Mouse (Mus musculus): ENCODE measurements around the gene Laptm5. TPM values are rescaled to one million over a fixed set of nuclear protein-coding genes. Genes with fewer than 3 reads are reported as not detected.
A peak's percentile ranks its signal among the peaks of the same experiment; 100 is the strongest.

The Laptm5 gene
- total and polyA plus RNA-seq, 3 experiments = 101 to 696 (median 234) TPM

DNA sequence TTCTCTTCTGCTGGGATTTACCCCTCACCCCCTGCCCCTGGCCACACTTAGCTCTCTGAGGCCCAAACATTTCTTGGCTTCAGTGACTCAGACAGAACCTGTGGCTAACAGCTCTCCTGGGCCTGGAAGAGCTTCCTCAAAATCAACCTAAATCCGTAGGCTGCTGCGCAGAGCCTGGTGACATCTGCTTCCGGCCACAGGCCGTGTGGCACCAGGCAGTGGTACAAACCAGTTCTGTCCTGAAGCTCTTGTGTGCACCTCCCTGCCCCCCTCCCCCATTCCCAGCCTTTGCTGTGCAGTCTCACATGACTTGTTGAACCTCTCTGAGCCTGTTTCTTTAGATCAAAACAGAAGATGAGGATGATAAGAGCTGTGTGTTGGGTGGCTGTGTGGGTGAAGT, 1.1 kb downstream of the Laptm5 start (continued):
- TF ChIP-seq BHLHE40 (IDR thresholded peaks at IDR 0.05; ENCODE audit: borderline replicate concordance, low read depth, low read length) = peak; percentile 85
- no peak for TF ChIP-seq ZMIZ1 (IDR thresholded peaks at IDR 0.05; ENCODE audit: low read depth, low read length)

DNA sequence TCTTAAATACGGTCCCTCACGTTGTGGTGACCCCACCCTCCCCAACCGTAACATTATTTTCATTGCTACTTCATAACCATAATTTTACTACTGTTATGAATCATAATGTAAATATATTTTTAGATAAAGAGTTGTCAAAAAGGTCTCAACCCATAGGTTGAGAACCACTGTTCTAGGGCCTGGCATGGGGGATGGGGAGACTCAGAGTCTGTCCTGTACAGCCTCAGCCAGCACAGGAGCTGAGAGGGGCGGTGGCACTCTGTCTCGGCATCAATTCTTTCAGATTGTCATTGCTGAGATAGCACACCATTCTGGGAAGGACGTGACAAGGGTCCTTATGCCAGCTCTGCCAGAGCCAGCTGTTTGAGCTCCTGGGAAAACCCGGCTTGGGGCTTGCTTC, 1.6 kb downstream of the Laptm5 start:
- H3K4me3 ChIP-seq (ENCODE audit: control insufficient read depth in 1 of 2, insufficient read depth in 1 of 2, low read depth in 2 of 2, low read length in 2 of 2) = peak overlapping the region; percentile 68 to 96
- H3K9ac ChIP-seq (ENCODE audit: control insufficient read depth, low read depth, low read length, poor library complexity, severe bottlenecking) = peak overlapping the region; percentile 96
- TF ChIP-seq ZKSCAN1 (IDR thresholded peaks at IDR 0.05; ENCODE audit: low read depth, low read length) (no peak), MXI1 (IDR thresholded peaks at IDR 0.05; ENCODE audit: low read depth, low read length) (peak; percentile 8; the same call in 1 of the 2 replicates)
- peak overlapping the region; percentile 96 for H3K27ac ChIP-seq (ENCODE audit: control insufficient read depth, low read depth, low read length)
- peaks cover 0 to 59% of the 10 kb centered on the region in 2 experiments; a peak in 2 of 4 replicates for H3K36me3 ChIP-seq (ENCODE audit: control insufficient read depth in 1 of 2, insufficient read depth in 2 of 2, low read length in 2 of 2)
- peak; percentile 35 for DNase-seq (ENCODE audit: low read depth, low spot score)
- H3K79me2 ChIP-seq (ENCODE audit: control insufficient read depth, insufficient read depth, low read length, poor library complexity) = peaks cover 50% of the 10 kb centered on the region
- peaks cover 20 to 66% of the 10 kb centered on the region in 2 experiments for H3K4me1 ChIP-seq (ENCODE audit: control insufficient read depth in 1 of 2, insufficient read depth in 2 of 2, low read length in 2 of 2)
- no peaks in the 10 kb centered on the region for H3K27me3 ChIP-seq (ENCODE audit: control insufficient read depth in 1 of 2, insufficient read depth in 2 of 2, low read length in 2 of 2)
- no peaks in the 10 kb centered on the region for H3K9me3 ChIP-seq (replicated peaks; ENCODE audit: insufficient read depth, low read length)

DNA sequence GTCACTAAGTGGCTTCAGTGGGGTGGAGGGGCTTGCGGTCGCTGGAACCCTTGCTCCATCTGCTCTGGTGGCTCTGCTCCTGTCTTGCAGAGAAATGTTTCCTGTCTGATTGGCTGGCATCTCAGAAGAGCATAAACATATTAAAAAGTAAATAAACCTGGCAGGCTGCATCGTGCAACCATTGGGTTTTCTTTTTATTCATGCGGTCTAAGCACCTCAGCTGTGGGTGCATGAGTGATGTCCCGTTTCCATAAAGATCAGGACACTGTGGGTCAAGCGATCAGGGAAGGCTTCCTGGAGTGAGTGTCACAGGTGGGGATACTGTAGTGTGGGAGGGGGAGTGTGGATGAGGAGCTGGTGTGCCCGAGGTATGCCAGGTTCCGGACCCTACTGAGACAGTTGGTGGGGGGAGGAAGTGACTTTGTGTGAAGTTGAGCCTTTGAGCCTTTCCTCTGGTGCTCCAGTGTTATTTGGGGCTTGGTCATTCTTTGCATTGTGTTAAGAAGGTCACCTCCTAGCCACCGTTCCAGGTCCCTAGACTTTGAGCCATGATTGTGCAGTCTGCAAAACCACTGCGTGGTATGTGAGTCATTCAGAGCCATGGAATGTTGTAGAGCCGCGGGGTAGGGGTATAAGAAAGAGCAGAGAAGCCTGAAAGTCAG, 2.2 kb downstream of the Laptm5 start:
- peak overlapping the region; percentile 96 for H3K9ac ChIP-seq (ENCODE audit: control insufficient read depth, low read depth, low read length, poor library complexity, severe bottlenecking)
- no peak overlapping the region for H3K27ac ChIP-seq (ENCODE audit: control insufficient read depth, low read depth, low read length)
- peak overlapping the region in 1 of 2 experiments; percentile 96; a peak in 3 of 4 replicates for H3K4me3 ChIP-seq (ENCODE audit: control insufficient read depth in 1 of 2, insufficient read depth in 1 of 2, low read depth in 2 of 2, low read length in 2 of 2)
- H3K79me2 ChIP-seq (ENCODE audit: control insufficient read depth, insufficient read depth, low read length, poor library complexity) = peaks cover 51% of the 10 kb centered on the region
- peaks cover 0 to 58% of the 10 kb centered on the region in 2 experiments; a peak in 2 of 4 replicates for H3K36me3 ChIP-seq (ENCODE audit: control insufficient read depth in 1 of 2, insufficient read depth in 2 of 2, low read length in 2 of 2)
- H3K27me3 ChIP-seq (ENCODE audit: control insufficient read depth in 1 of 2, insufficient read depth in 2 of 2, low read length in 2 of 2) = no peaks in the 10 kb centered on the region
- peaks cover 20 to 65% of the 10 kb centered on the region in 2 experiments for H3K4me1 ChIP-seq (ENCODE audit: control insufficient read depth in 1 of 2, insufficient read depth in 2 of 2, low read length in 2 of 2)
- H3K9me3 ChIP-seq (replicated peaks; ENCODE audit: insufficient read depth, low read length) = no peaks in the 10 kb centered on the region
- no peak for DNase-seq (ENCODE audit: low read depth, low spot score)
- no peak for TF ChIP-seq USF2 (IDR thresholded peaks at IDR 0.05; ENCODE audit: borderline replicate concordance in 1 of 2, insufficient read depth in 1 of 2, low read depth in 1 of 2, low read length in 2 of 2)

DNA sequence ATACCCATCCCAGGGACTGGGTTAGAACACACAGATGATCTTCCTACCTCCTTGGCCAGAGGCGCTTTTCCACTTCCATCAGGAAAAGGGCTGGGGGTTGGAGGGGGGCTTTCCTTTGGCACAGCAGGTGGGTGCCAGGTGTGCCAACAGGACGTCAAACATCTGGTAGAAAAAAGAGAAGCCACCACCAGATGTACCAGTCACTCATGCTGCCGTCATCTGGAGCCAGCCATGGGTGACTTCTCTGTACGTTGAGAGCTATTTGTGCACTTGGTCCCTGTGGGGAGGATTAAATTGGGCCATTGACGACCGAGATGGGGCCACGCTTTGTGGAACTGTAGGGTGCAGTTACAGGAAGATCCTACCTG, 2.7 kb downstream of the Laptm5 start:
- no peak overlapping the region for H3K27ac ChIP-seq (ENCODE audit: control insufficient read depth, low read depth, low read length)
- DNase-seq (ENCODE audit: low read depth, low spot score) = no peak
- H3K79me2 ChIP-seq (ENCODE audit: control insufficient read depth, insufficient read depth, low read length, poor library complexity) = peaks cover 53% of the 10 kb centered on the region
- H3K36me3 ChIP-seq (ENCODE audit: control insufficient read depth in 1 of 2, insufficient read depth in 2 of 2, low read length in 2 of 2) = peaks cover 0 to 60% of the 10 kb centered on the region in 2 experiments; a peak in 2 of 4 replicates
- no peaks in the 10 kb centered on the region for H3K27me3 ChIP-seq (ENCODE audit: control insufficient read depth in 1 of 2, insufficient read depth in 2 of 2, low read length in 2 of 2)
- TF ChIP-seq TAL1 (IDR thresholded peaks at IDR 0.05; ENCODE audit: low read length) (no peak), RAD21 (IDR thresholded peaks at IDR 0.05; ENCODE audit: low read depth, low read length) (no peak), HCFC1 (IDR thresholded peaks at IDR 0.05; ENCODE audit: low read depth, low read length) (no peak), TCF12 (IDR thresholded peaks at IDR 0.05; ENCODE audit: low read depth, low read length) (no peak), ZMIZ1 (IDR thresholded peaks at IDR 0.05; ENCODE audit: low read depth, low read length) (no peak), CHD2 (IDR thresholded peaks at IDR 0.05; ENCODE audit: low read length) (no peak), NRF1 (IDR thresholded peaks at IDR 0.05; ENCODE audit: insufficient read depth, low read depth, low read length, poor library complexity, severe bottlenecking) (no peak), POLR2AphosphoS5 (IDR thresholded peaks at IDR 0.05; ENCODE audit: borderline replicate concordance, low read depth, low read length) (no peak), EP300 (IDR thresholded peaks at IDR 0.05; ENCODE audit: low read depth in 1 of 2, low read length in 2 of 2) (no peak), SIN3A (IDR thresholded peaks at IDR 0.05; ENCODE audit: low read length) (no peak), KAT2A (conservative IDR thresholded peaks at IDR 0.05; ENCODE audit: low read depth, low read length) (no peak), MYB (IDR thresholded peaks at IDR 0.05; ENCODE audit: low read depth, low read length) (no peak), POLR2AphosphoS2 (IDR thresholded peaks at IDR 0.05; ENCODE audit: low read length) (no peak), USF2 (IDR thresholded peaks at IDR 0.05; ENCODE audit: borderline replicate concordance in 1 of 2, insufficient read depth in 1 of 2, low read depth in 1 of 2, low read length in 2 of 2) (no peak), MAFK (IDR thresholded peaks at IDR 0.05; ENCODE audit: borderline replicate concordance, low read depth, low read length) (no peak), UBTF (IDR thresholded peaks at IDR 0.05; ENCODE audit: borderline replicate concordance, insufficient read depth, low read depth, low read length) (no peak), NELFE (IDR thresholded peaks at IDR 0.05; ENCODE audit: low read depth, low read length) (no peak), ETS1 (IDR thresholded peaks at IDR 0.05; ENCODE audit: low read depth, low read length) (no peak)
- no peak overlapping the region for H3K4me3 ChIP-seq (ENCODE audit: control insufficient read depth in 1 of 2, insufficient read depth in 1 of 2, low read depth in 2 of 2, low read length in 2 of 2)
- peaks cover 21 to 65% of the 10 kb centered on the region in 2 experiments for H3K4me1 ChIP-seq (ENCODE audit: control insufficient read depth in 1 of 2, insufficient read depth in 2 of 2, low read length in 2 of 2)
- no peak overlapping the region for H3K9ac ChIP-seq (ENCODE audit: control insufficient read depth, low read depth, low read length, poor library complexity, severe bottlenecking)
- H3K9me3 ChIP-seq (replicated peaks; ENCODE audit: insufficient read depth, low read length) = no peaks in the 10 kb centered on the region

Measured in MEL (cell line).